Mouse (Mus musculus) myocyte (in vitro differentiated cells): ENCODE measurements around the gene Mrgpra2a. TPM values are rescaled to one million over a fixed set of nuclear protein-coding genes. Genes with fewer than 3 reads are reported as not detected.
"Not testable (repeated sequence)": the region's sequence is repeated elsewhere in the genome, so short reads cannot be mapped to it uniquely, and the experiment has no call there.

ENCODE experiments used
- H3K27me3 ChIP-seq: one replicate; pipeline ENCODE4 v1.6.1; 2011; ENCODE audit not compliant: control insufficient read depth, insufficient read depth, insufficient read length
- H3K36me3 ChIP-seq: one replicate; pipeline ENCODE4 v1.6.1; 2011; ENCODE audit not compliant: control insufficient read depth, insufficient read depth
- H3K4me2 ChIP-seq: one replicate; pipeline ENCODE4 v1.6.1; 2011; ENCODE audit warnings: low read depth, control low read depth
- H3K4me3 ChIP-seq: one replicate; pipeline ENCODE4 v1.5.1; 2011; ENCODE audit warnings: mild to moderate bottlenecking, control low read depth, moderate library complexity
- H3K79me2 ChIP-seq: one replicate; pipeline ENCODE4 v1.6.1; 2011; ENCODE audit not compliant: control insufficient read depth, insufficient read depth
- H3ac ChIP-seq: one replicate; pipeline ENCODE4 v1.6.1; 2011; ENCODE audit not compliant: control insufficient read depth, insufficient read length
- polyA plus RNA-seq: library from polyadenylated mRNA; unstranded; fragments of >200 nt; fragmentation: generic; extraction: Trizol; gene quantifications from one replicate; pipeline ENCODE4 v1.2.1, GENCODE M21; 2012; ENCODE audit warnings: missing spikeins

The Mrgpra2a gene
- not detected for polyA plus RNA-seq

GRCm38 (mm10) chr7:47452015-47452414 is at the start of gene Mrgpra2a:
Gene Mrgpra2a (minus strand): TSS chr7:47452139.
- not testable (repeated sequence) for H3K79me2 ChIP-seq, H3K27me3 ChIP-seq

GRCm38 (mm10) chr7:47491266-47491665 is 39.3 kb upstream of the Mrgpra2a start:
- H3K4me2 ChIP-seq, H3K79me2 ChIP-seq, H3K27me3 ChIP-seq, H3K36me3 ChIP-seq, H3K4me3 ChIP-seq, H3ac ChIP-seq: not testable (repeated sequence)

More at GRCm38 (mm10) chr7:47452015-47452414, at the start of gene Mrgpra2a:
- not testable (repeated sequence) for H3K4me3 ChIP-seq, H3K36me3 ChIP-seq, H3ac ChIP-seq, H3K4me2 ChIP-seq

GRCm38 (mm10) chr7:47489438-47489837 is 37.5 kb upstream of the Mrgpra2a start:
- H3K79me2 ChIP-seq, H3K36me3 ChIP-seq, H3K27me3 ChIP-seq, H3ac ChIP-seq, H3K4me3 ChIP-seq, H3K4me2 ChIP-seq: not testable (repeated sequence)

GRCm38 (mm10) chr7:47483181-47483580 is 31.2 kb upstream of the Mrgpra2a start:
- H3K36me3 ChIP-seq, H3K4me3 ChIP-seq, H3ac ChIP-seq, H3K4me2 ChIP-seq, H3K27me3 ChIP-seq, H3K79me2 ChIP-seq: not testable (repeated sequence)

- not testable (repeated sequence) for H3K36me3 ChIP-seq, H3K79me2 ChIP-seq, H3K27me3 ChIP-seq, H3ac ChIP-seq, H3K4me2 ChIP-seq, H3K4me3 ChIP-seq
Measured at GRCm38 (mm10) chr7:47473904-47474303, 22.0 kb upstream of the Mrgpra2a start.

- H3K4me3 ChIP-seq: not testable (repeated sequence)
Measured at GRCm38 (mm10) chr7:47465278-47465981, 13.5 kb upstream of the Mrgpra2a start.

GRCm38 (mm10) chr7:47445729-47446128 is 6.2 kb downstream of the Mrgpra2a start:
- H3K4me2 ChIP-seq, H3K36me3 ChIP-seq: not testable (repeated sequence)

More at GRCm38 (mm10) chr7:47465278-47465981, 13.5 kb upstream of the Mrgpra2a start:
- not testable (repeated sequence) for H3ac ChIP-seq, H3K27me3 ChIP-seq, H3K36me3 ChIP-seq, H3K4me2 ChIP-seq, H3K79me2 ChIP-seq

GRCm38 (mm10) chr7:47436463-47436862 is 15.5 kb downstream of the Mrgpra2a start:
- not testable (repeated sequence) for H3K36me3 ChIP-seq, H3K4me3 ChIP-seq, H3K4me2 ChIP-seq, H3ac ChIP-seq, H3K79me2 ChIP-seq, H3K27me3 ChIP-seq

More at GRCm38 (mm10) chr7:47445729-47446128, 6.2 kb downstream of the Mrgpra2a start:
- H3K4me3 ChIP-seq, H3ac ChIP-seq, H3K79me2 ChIP-seq, H3K27me3 ChIP-seq: not testable (repeated sequence)

- not testable (repeated sequence) for H3K4me3 ChIP-seq, H3ac ChIP-seq, H3K27me3 ChIP-seq, H3K4me2 ChIP-seq, H3K36me3 ChIP-seq, H3K79me2 ChIP-seq
Measured at GRCm38 (mm10) chr7:47427815-47428508, 24.0 kb downstream of the Mrgpra2a start.
